Mouse (Mus musculus) heart, embryonic 11.5 days (tissue): ENCODE measurements around the gene BC004004. TPM values are rescaled to one million over a fixed set of nuclear protein-coding genes. Genes with fewer than 3 reads are reported as not detected.
"Not testable (repeated sequence)": the region's sequence is repeated elsewhere in the genome, so short reads cannot be mapped to it uniquely, and the experiment has no call there.

ENCODE experiments used
- ATAC-seq: fragments of 200-750 bp; cut with Nextera tagmentation; replicated peaks from 2 replicates; pipeline ENCODE4 v1.8.0; 2017; ENCODE audit warnings: moderate library complexity; ENCODE audit not compliant: insufficient number of reproducible peaks, low FRiP score, low TSS enrichment
- H3K27ac ChIP-seq: fragments of 300-500 bp; sonication (generic); 2 replicates; pipeline ENCODE4 v1.5.1; 2014; ENCODE audit warnings: mild to moderate bottlenecking, low read depth, low read length
- H3K27me3 ChIP-seq: fragments of 300-500 bp; sonication (generic); 2 replicates; pipeline ENCODE4 v1.6.1; 2014; ENCODE audit warnings: mild to moderate bottlenecking, low read length, mixed read lengths; ENCODE audit not compliant: control insufficient read depth, insufficient read depth
- H3K36me3 ChIP-seq: fragments of 300-500 bp; sonication (generic); 2 replicates; pipeline ENCODE4 v1.6.1; 2014; ENCODE audit warnings: mild to moderate bottlenecking, low read length, moderate library complexity, mixed read lengths; ENCODE audit not compliant: control insufficient read depth, insufficient read depth
- H3K4me1 ChIP-seq: fragments of 300-500 bp; sonication (generic); 2 replicates; pipeline ENCODE4 v1.6.1; 2014; ENCODE audit warnings: low read length; ENCODE audit not compliant: control insufficient read depth, insufficient read depth
- H3K4me2 ChIP-seq: fragments of 300-500 bp; sonication (generic); 2 replicates; pipeline ENCODE4 v1.6.1; 2014; ENCODE audit warnings: mild to moderate bottlenecking, moderate library complexity
- H3K4me3 ChIP-seq: fragments of 300-500 bp; sonication (generic); 2 replicates; pipeline ENCODE4 v1.5.1; 2014; ENCODE audit warnings: low read depth, low read length
- H3K9ac ChIP-seq: fragments of 300-500 bp; sonication (generic); 2 replicates; pipeline ENCODE4 v1.6.1; 2014; ENCODE audit warnings: mild to moderate bottlenecking, low read depth, low read length, moderate library complexity
- H3K9me3 ChIP-seq: fragments of 300-500 bp; sonication (generic); replicated peaks from 2 replicates; pipeline ENCODE4 v1.6.1; 2016; ENCODE audit warnings: low read length; ENCODE audit not compliant: control insufficient read depth
- WGBS: fragments of 180-500 bp; shearing (Covaris S2); extraction: QIAGEN DNeasy Blood & Tissue Kit; methylation state at CpG from one replicate; pipeline ENCODE4 v1.1.7; 2014; ENCODE audit not compliant: insufficient replicate concordance; 5-methylcytosine and 5-hydroxymethylcytosine counted together
- polyA plus RNA-seq: library from polyadenylated mRNA; unstranded; fragments of >200 nt; fragmentation: Nextera tagmentation; extraction: Ambion mirVana; gene quantifications from 2 replicates; pipeline ENCODE4 v1.2.1, GENCODE M21; 2014

BC004004 gene
- polyA plus RNA-seq, 1 experiment from 2014 or later, result 90.6 TPM

DNA sequence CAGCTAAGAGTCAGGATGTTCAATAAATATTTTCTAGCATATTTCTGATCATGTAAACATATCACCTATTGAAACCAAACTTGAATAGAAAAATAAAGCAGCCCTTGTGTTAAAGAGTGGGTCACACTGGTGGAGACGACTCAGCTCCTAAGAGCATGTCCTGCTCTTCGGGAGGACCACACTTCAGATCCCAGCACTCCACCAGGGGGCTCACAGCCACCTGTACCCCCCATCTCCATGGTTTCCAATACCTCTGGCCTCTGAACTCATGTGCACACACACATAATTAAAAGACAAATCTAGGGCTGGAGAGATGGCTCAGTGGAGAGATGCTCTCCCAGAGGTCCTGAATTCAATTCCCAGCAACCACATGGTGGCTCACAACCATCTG, 6.3 kb upstream of the BC004004 start:
- Histone ChIP-seq H3K9me3 (no peaks in the 10 kb centered on the region), H3K36me3 (peaks cover 12% of the 10 kb centered on the region), H3K9ac (no peak overlapping the region), H3K4me3 (peak overlapping the region; percentile 84; the same call in 1 of the 2 replicates), H3K27me3 (no peaks in the 10 kb centered on the region), H3K27ac (no peak overlapping the region), H3K4me1 (peaks cover 26% of the 10 kb centered on the region), H3K4me2 (peak overlapping the region; percentile 91)
- WGBS, result 50% methylated on average over 2 of the region's 2 CpGs
- ATAC-seq, result no peak

DNA sequence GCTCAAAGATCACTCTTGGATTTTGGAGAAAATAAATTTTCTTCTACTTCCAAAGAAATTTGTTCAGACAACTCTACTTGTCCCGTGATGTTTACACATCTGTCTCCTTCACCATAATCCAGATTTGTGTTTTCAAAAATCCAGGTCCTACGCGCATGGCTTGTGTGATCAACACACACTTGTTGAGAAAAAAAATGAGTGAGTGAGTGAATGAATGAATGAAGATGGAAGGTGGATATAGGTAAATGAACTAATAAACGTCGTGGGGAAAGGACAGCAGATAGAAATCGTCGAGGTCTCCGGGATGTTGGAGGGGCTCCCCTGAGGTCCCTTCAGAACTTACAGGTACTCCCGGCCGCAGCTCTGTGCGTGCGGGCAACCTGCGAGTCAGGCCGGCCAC, 5.2 kb upstream of the BC004004 start:
- peaks cover 21% of the 10 kb centered on the region for H3K4me1 ChIP-seq

GRCm38 (mm10) chr17:29263840-29264633, 4.6 kb upstream of the BC004004 start, which contains the start of gene Ppil1:
Gene Ppil1 (minus strand): TSS chr17:29264186.
- 6% methylated on average over 38 of the region's 38 CpGs for WGBS
- ATAC-seq, result peak; percentile 51
- Histone ChIP-seq H3K27me3 (no peaks in the 10 kb centered on the region), H3K4me1 (peaks cover 21% of the 10 kb centered on the region), H3K4me2 (peak within 1 kb of the TSS; percentile 91), H3K4me3 (peak within 1 kb of the TSS; percentile 84), H3K9me3 (no peaks in the 10 kb centered on the region), H3K9ac (peak within 1 kb of the TSS; percentile 95), H3K36me3 (peaks cover 10% of the 10 kb centered on the region; the same call in 1 of the 2 replicates), H3K27ac (peak within 1 kb of the TSS; percentile 100)

More for the DNA sequence above, 5.2 kb upstream of the BC004004 start:
- H3K36me3 ChIP-seq, result peaks cover 10% of the 10 kb centered on the region; the same call in 1 of the 2 replicates
- H3K4me3 ChIP-seq, result peak overlapping the region; percentile 84
- WGBS, result under 1% methylated on average over 14 of the region's 14 CpGs
- H3K27me3 ChIP-seq, result no peaks in the 10 kb centered on the region
- H3K27ac ChIP-seq, result peak overlapping the region; percentile 100
- no peak for ATAC-seq
- H3K9ac ChIP-seq, result peak overlapping the region; percentile 95
- no peaks in the 10 kb centered on the region for H3K9me3 ChIP-seq
- peak overlapping the region; percentile 91 for H3K4me2 ChIP-seq

DNA sequence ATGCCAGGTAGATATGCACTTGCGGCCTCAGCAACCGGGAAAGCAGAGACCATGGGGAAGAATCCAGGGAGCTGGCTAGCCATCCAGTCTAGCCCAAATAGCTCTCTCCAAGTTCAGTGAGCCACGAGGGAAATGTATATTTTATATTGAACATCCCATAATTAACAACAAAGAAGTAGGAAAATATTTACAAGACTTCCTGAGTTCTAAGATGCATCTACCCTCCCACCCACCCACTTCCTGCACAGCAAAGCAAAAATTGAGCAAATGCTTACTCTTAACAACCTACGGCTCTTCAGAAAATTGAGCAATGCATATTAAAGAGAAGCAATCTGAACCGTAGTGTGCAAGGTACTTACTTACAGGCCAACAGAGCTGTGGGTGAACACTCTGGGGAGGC, 3.8 kb upstream of the BC004004 start:
- no peak for ATAC-seq
- WGBS, result 87% methylated on average over 5 of the region's 5 CpGs
- Histone ChIP-seq H3K4me3 (peak overlapping the region; percentile 84), H3K9ac (peak overlapping the region; percentile 95), H3K36me3 (peaks cover 10% of the 10 kb centered on the region; the same call in 1 of the 2 replicates), H3K27ac (peak overlapping the region; percentile 100; the same call in 1 of the 2 replicates), H3K9me3 (no peaks in the 10 kb centered on the region), H3K4me2 (peak overlapping the region; percentile 91), H3K27me3 (no peaks in the 10 kb centered on the region), H3K4me1 (peaks cover 21% of the 10 kb centered on the region)

DNA sequence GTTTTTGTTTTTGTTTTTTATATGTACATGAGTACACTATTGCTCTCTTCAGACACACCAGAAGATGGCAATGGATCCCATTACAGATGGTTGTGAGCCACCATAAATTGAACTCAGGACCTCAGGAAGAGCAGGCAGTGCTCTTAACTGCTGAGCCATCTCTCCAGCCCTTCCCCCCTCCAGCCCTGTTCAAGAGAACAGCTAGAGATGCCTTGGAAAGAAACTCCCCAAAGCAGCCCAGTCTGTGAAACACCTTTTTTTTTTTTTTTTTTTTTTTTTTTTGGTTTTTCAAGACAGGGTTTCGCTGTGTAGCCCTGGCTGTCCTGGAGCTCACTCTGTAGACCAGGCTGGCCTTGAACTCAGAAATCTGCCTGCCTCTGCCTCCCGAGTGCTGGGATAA, 1.5 kb upstream of the BC004004 start:
- not testable (repeated sequence) for H3K27me3 ChIP-seq, H3K4me2 ChIP-seq, H3K4me3 ChIP-seq, H3K9ac ChIP-seq, H3K27ac ChIP-seq, ATAC-seq, H3K9me3 ChIP-seq, H3K36me3 ChIP-seq
- WGBS, result 84% methylated on average over 2 of the region's 2 CpGs
- H3K4me1 ChIP-seq, result peaks cover 24% of the 10 kb centered on the region

GRCm38 (mm10) chr17:29267931-29268681, 482 bp upstream of the BC004004 start:
- Histone ChIP-seq H3K9me3 (no peaks in the 10 kb centered on the region), H3K4me2 (peak overlapping the region; percentile 59), H3K9ac (peak overlapping the region; percentile 96), H3K4me3 (peak overlapping the region; percentile 85), H3K27ac (peak overlapping the region; percentile 95; the same call in 1 of the 2 replicates), H3K36me3 (no peaks in the 10 kb centered on the region), H3K27me3 (no peaks in the 10 kb centered on the region), H3K4me1 (peaks cover 14% of the 10 kb centered on the region)
- no peak for ATAC-seq
- WGBS, result 59% methylated on average over 6 of the region's 6 CpGs

- no peaks in the 10 kb centered on the region for H3K27me3 ChIP-seq
- H3K36me3 ChIP-seq, result no peaks in the 10 kb centered on the region
- peak overlapping the region; percentile 59 for H3K4me2 ChIP-seq
- H3K27ac ChIP-seq, result peak overlapping the region; percentile 95
- H3K4me3 ChIP-seq, result peak overlapping the region; percentile 85
- peak overlapping the region; percentile 96 for H3K9ac ChIP-seq
- WGBS, result 18% methylated on average over 10 of the region's 10 CpGs
- H3K9me3 ChIP-seq, result no peaks in the 10 kb centered on the region
- no peak for ATAC-seq
- H3K4me1 ChIP-seq, result peaks cover 14% of the 10 kb centered on the region
Observed at GRCm38 (mm10) chr17:29269349-29269706, 740 bp downstream of the BC004004 start.

- ATAC-seq, result no peak
- Histone ChIP-seq H3K4me3 (0 out of 2 replicates have a peak overlapping the region, but pooled peaks have one; percentile 85), H3K27me3 (no peaks in the 10 kb centered on the region), H3K27ac (no peak overlapping the region), H3K4me2 (peak overlapping the region; percentile 59), H3K9ac (no peak overlapping the region), H3K9me3 (no peaks in the 10 kb centered on the region), H3K36me3 (no peaks in the 10 kb centered on the region), H3K4me1 (peaks cover 11% of the 10 kb centered on the region)
- WGBS, result 89% methylated on average over 9 of the region's 9 CpGs
Observed at GRCm38 (mm10) chr17:29270148-29270698, 1.6 kb downstream of the BC004004 start.
